Mouse (Mus musculus): Measurements from ENCODE around the gene Chst5.

DNA sequence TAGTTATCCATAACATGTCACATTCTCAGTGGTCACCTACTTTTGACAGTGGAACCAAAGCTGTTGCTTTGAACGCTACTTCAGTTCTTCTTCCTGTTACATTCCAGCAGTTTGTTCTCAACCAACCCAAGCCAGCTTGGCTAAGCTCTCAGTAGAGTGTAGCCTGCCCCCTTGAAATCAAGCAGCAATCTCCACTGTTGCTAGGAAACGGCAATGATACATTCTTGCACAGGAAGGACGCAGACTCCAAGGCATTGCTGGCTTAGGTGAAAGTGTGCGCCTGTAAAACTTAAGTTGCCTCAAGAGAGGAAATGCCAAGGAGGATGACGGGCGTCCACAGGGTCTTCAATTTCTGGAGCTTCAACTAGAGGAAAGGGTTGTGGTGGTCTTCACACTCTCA lies 44.4 kb downstream of the Chst5 start:
- TF ChIP-seq MAFK (IDR thresholded peaks at IDR 0.05; ENCODE audit: insufficient read depth, low read depth, low read length) (no peak), ZC3H11A (IDR thresholded peaks at IDR 0.05; ENCODE audit: borderline replicate concordance, low read depth, low read length) (no peak)

All from ES-E14 (cell line).